Mouse (Mus musculus): ENCODE measurements around the gene Kcnk4.

DNA sequence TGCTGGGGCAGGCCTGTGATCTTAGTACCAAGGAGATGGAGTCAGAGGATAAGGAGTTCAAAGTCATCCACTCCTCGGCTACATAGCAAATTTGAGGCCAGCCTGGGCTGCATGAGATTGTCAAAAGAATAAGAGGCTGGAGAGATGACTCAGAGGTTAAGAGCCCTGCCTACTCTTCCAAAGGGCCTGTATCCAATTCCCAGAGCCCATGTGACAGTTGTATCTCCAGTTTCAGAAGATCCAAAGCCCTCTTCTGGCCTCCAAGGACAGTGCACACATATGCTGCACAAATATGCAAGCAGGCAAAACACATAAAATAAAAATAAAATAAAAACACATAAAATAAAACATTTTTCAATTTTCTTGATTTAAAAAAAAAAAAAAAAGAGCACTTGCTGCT, 60.1 kb downstream of the Kcnk4 start:
- TF ChIP-seq CTCF (IDR thresholded peaks at IDR 0.05; ENCODE audit: low read depth) = no peak
- TF ChIP-seq EP300 (optimal IDR thresholded peaks at IDR 0.05) = no peak

Data from stomach, postnatal 0 days (tissue).